Mouse (Mus musculus): ENCODE results near the gene Agbl2. TPM values are rescaled to one million over a fixed set of nuclear protein-coding genes. Genes with fewer than 3 reads are reported as not detected.
A peak's percentile ranks its signal among the peaks of the same experiment; 100 is the strongest.

Agbl2 gene
- total RNA-seq, 1 experiment from 2014 or later = not detected

- peak; percentile 87 to 91 for ATAC-seq (replicated peaks in 1 of 2; ENCODE audit: insufficient read depth in 1 of 2, low FRiP score in 2 of 2, low TSS enrichment in 1 of 2, low read depth in 1 of 2, poor library complexity in 2 of 2, severe bottlenecking in 2 of 2)
Measured at GRCm38 (mm10) chr2:90846955-90847680, 64.6 kb downstream of the Agbl2 start, which contains the start of gene Mtch2. Mtch2 (plus strand) TSS chr2:90847155.

GRCm38 (mm10) chr2:90847681-90848050 is 65.1 kb downstream of the Agbl2 start:
- no peak for ATAC-seq (replicated peaks in 1 of 2; ENCODE audit: insufficient read depth in 1 of 2, low FRiP score in 2 of 2, low TSS enrichment in 1 of 2, low read depth in 1 of 2, poor library complexity in 2 of 2, severe bottlenecking in 2 of 2)

- ATAC-seq (replicated peaks in 1 of 2; ENCODE audit: insufficient read depth in 1 of 2, low FRiP score in 2 of 2, low TSS enrichment in 1 of 2, low read depth in 1 of 2, poor library complexity in 2 of 2, severe bottlenecking in 2 of 2) = no peak
Measured at GRCm38 (mm10) chr2:90848331-90848730, 65.8 kb downstream of the Agbl2 start.

- no peak for ATAC-seq (replicated peaks in 1 of 2; ENCODE audit: insufficient read depth in 1 of 2, low FRiP score in 2 of 2, low TSS enrichment in 1 of 2, low read depth in 1 of 2, poor library complexity in 2 of 2, severe bottlenecking in 2 of 2)
Measured at GRCm38 (mm10) chr2:90850401-90850800, 67.9 kb downstream of the Agbl2 start.

GRCm38 (mm10) chr2:90861486-90861885 is 79.0 kb downstream of the Agbl2 start:
- ATAC-seq (replicated peaks in 1 of 2; ENCODE audit: insufficient read depth in 1 of 2, low FRiP score in 2 of 2, low TSS enrichment in 1 of 2, low read depth in 1 of 2, poor library complexity in 2 of 2, severe bottlenecking in 2 of 2) = no peak

GRCm38 (mm10) chr2:90864184-90864583 is 81.7 kb downstream of the Agbl2 start:
- ATAC-seq (replicated peaks in 1 of 2; ENCODE audit: insufficient read depth in 1 of 2, low FRiP score in 2 of 2, low TSS enrichment in 1 of 2, low read depth in 1 of 2, poor library complexity in 2 of 2, severe bottlenecking in 2 of 2) = no peak

GRCm38 (mm10) chr2:90866524-90866923 is 84.0 kb downstream of the Agbl2 start:
- peak; percentile 84 to 92 for ATAC-seq (replicated peaks in 1 of 2; ENCODE audit: insufficient read depth in 1 of 2, low FRiP score in 2 of 2, low TSS enrichment in 1 of 2, low read depth in 1 of 2, poor library complexity in 2 of 2, severe bottlenecking in 2 of 2)

GRCm38 (mm10) chr2:90870136-90870601 is 87.6 kb downstream of the Agbl2 start:
- peak in 1 of 2 experiments; percentile 15; a peak in 1 of 4 replicates for ATAC-seq (replicated peaks in 1 of 2; ENCODE audit: insufficient read depth in 1 of 2, low FRiP score in 2 of 2, low TSS enrichment in 1 of 2, low read depth in 1 of 2, poor library complexity in 2 of 2, severe bottlenecking in 2 of 2)

- no peak for ATAC-seq (replicated peaks in 1 of 2; ENCODE audit: insufficient read depth in 1 of 2, low FRiP score in 2 of 2, low TSS enrichment in 1 of 2, low read depth in 1 of 2, poor library complexity in 2 of 2, severe bottlenecking in 2 of 2)
Measured at GRCm38 (mm10) chr2:90871180-90871961, 88.8 kb downstream of the Agbl2 start.

- no peak for ATAC-seq (replicated peaks in 1 of 2; ENCODE audit: insufficient read depth in 1 of 2, low FRiP score in 2 of 2, low TSS enrichment in 1 of 2, low read depth in 1 of 2, poor library complexity in 2 of 2, severe bottlenecking in 2 of 2)
Measured at GRCm38 (mm10) chr2:90874025-90874424, 91.5 kb downstream of the Agbl2 start.

- ATAC-seq (replicated peaks in 1 of 2; ENCODE audit: insufficient read depth in 1 of 2, low FRiP score in 2 of 2, low TSS enrichment in 1 of 2, low read depth in 1 of 2, poor library complexity in 2 of 2, severe bottlenecking in 2 of 2) = no peak
Measured at GRCm38 (mm10) chr2:90875239-90875638, 92.7 kb downstream of the Agbl2 start.

- no peak for ATAC-seq (replicated peaks in 1 of 2; ENCODE audit: insufficient read depth in 1 of 2, low FRiP score in 2 of 2, low TSS enrichment in 1 of 2, low read depth in 1 of 2, poor library complexity in 2 of 2, severe bottlenecking in 2 of 2)
Measured at GRCm38 (mm10) chr2:90877584-90878259, 95.2 kb downstream of the Agbl2 start.

GRCm38 (mm10) chr2:90879419-90879818 is 96.9 kb downstream of the Agbl2 start:
- no peak for ATAC-seq (replicated peaks in 1 of 2; ENCODE audit: insufficient read depth in 1 of 2, low FRiP score in 2 of 2, low TSS enrichment in 1 of 2, low read depth in 1 of 2, poor library complexity in 2 of 2, severe bottlenecking in 2 of 2)

- ATAC-seq (replicated peaks in 1 of 2; ENCODE audit: insufficient read depth in 1 of 2, low FRiP score in 2 of 2, low TSS enrichment in 1 of 2, low read depth in 1 of 2, poor library complexity in 2 of 2, severe bottlenecking in 2 of 2) = no peak
Measured at GRCm38 (mm10) chr2:90880144-90880785, 97.7 kb downstream of the Agbl2 start.

GRCm38 (mm10) chr2:90881824-90882223 is 99.3 kb downstream of the Agbl2 start:
- ATAC-seq (replicated peaks in 1 of 2; ENCODE audit: insufficient read depth in 1 of 2, low FRiP score in 2 of 2, low TSS enrichment in 1 of 2, low read depth in 1 of 2, poor library complexity in 2 of 2, severe bottlenecking in 2 of 2) = no peak
